Mouse (Mus musculus) forebrain, embryonic 15.5 days (tissue): Measurements from ENCODE around the gene Slc7a11. TPM values are rescaled to one million over a fixed set of nuclear protein-coding genes. Genes with fewer than 3 reads are reported as not detected.

Experiments
- ATAC-seq: fragments of 200-750 bp; cut with Nextera tagmentation; replicated peaks from 2 replicates; pipeline ENCODE4 v1.8.0; 2017; ENCODE audit warnings: mild to moderate bottlenecking, moderate TSS enrichment, moderate library complexity
- H3K27ac ChIP-seq: fragments of 300-500 bp; sonication (generic); replicated peaks from 2 replicates; pipeline ENCODE4 v1.5.1; 2015; ENCODE audit warnings: mild to moderate bottlenecking, inconsistent platforms
- H3K27me3 ChIP-seq: fragments of 300-500 bp; sonication (generic); 2 replicates; pipeline ENCODE4 v1.6.1; 2015; ENCODE audit warnings: inconsistent platforms
- H3K36me3 ChIP-seq: fragments of 300-500 bp; sonication (generic); 2 replicates; pipeline ENCODE4 v1.6.1; 2015; ENCODE audit warnings: mild to moderate bottlenecking, inconsistent platforms
- H3K4me1 ChIP-seq: fragments of 300-500 bp; sonication (generic); 2 replicates; pipeline ENCODE4 v1.6.1; 2015; ENCODE audit warnings: inconsistent platforms
- H3K4me2 ChIP-seq: fragments of 300-500 bp; sonication (generic); replicated peaks from 2 replicates; pipeline ENCODE4 v1.6.1; 2015; ENCODE audit warnings: mild to moderate bottlenecking, inconsistent platforms
- H3K4me3 ChIP-seq: fragments of 300-500 bp; sonication (generic); 2 replicates; pipeline ENCODE4 v1.5.1; 2015; ENCODE audit warnings: mild to moderate bottlenecking, inconsistent platforms
- H3K9ac ChIP-seq: fragments of 300-500 bp; sonication (generic); replicated peaks from 2 replicates; pipeline ENCODE4 v1.6.1; 2015; ENCODE audit warnings: mild to moderate bottlenecking, inconsistent platforms
- H3K9me3 ChIP-seq: fragments of 300-500 bp; sonication (generic); 2 replicates; pipeline ENCODE4 v1.6.1; 2016; ENCODE audit warnings: inconsistent platforms
- WGBS: fragments of 180-500 bp; shearing (Covaris S2); methylation state at CpG from one replicate; pipeline ENCODE4 v1.1.7; 2015; ENCODE audit warnings: mixed read lengths; 5-methylcytosine and 5-hydroxymethylcytosine counted together
- polyA plus RNA-seq: library from polyadenylated mRNA; unstranded; fragments of >200 nt; fragmentation: Nextera tagmentation; extraction: Ambion mirVana; gene quantifications from 2 replicates; pipeline ENCODE4 v1.2.1, GENCODE M21; 2015

Gene Slc7a11
- polyA plus RNA-seq, 1 experiment from 2014 or later, result 2.0 TPM

GRCm38 (mm10) chr3:50344411-50344810, 99.0 kb downstream of the Slc7a11 start:
- H3K4me1 ChIP-seq, result no peaks in the 10 kb centered on the region
- H3K27me3 ChIP-seq, result no peaks in the 10 kb centered on the region
- no peak overlapping the region for H3K4me3 ChIP-seq
- no peak for ATAC-seq
- H3K4me2 ChIP-seq, result no peak overlapping the region
- no peak overlapping the region for H3K27ac ChIP-seq
- no peaks in the 10 kb centered on the region for H3K36me3 ChIP-seq
- H3K9me3 ChIP-seq, result no peaks in the 10 kb centered on the region
- 89% methylated on average over 1 of the region's 1 CpGs for WGBS
- H3K9ac ChIP-seq, result no peak overlapping the region

- H3K4me1 ChIP-seq, result 0 out of 2 replicates have a peak, but pooled peaks cover 4% of the 10 kb centered on the region
- no peak overlapping the region for H3K4me3 ChIP-seq
- WGBS, result 43% methylated on average over 8 of the region's 8 CpGs
- H3K36me3 ChIP-seq, result no peaks in the 10 kb centered on the region
- no peak overlapping the region for H3K4me2 ChIP-seq
- ATAC-seq, result no peak
- no peak overlapping the region for H3K27ac ChIP-seq
- H3K9ac ChIP-seq, result no peak overlapping the region
- H3K27me3 ChIP-seq, result no peaks in the 10 kb centered on the region
- no peaks in the 10 kb centered on the region for H3K9me3 ChIP-seq
Observed at GRCm38 (mm10) chr3:50324524-50324923, 118.9 kb downstream of the Slc7a11 start.

GRCm38 (mm10) chr3:50323881-50324280, 119.5 kb downstream of the Slc7a11 start:
- Histone ChIP-seq H3K9ac (no peak overlapping the region), H3K4me3 (no peak overlapping the region), H3K4me2 (no peak overlapping the region), H3K9me3 (no peaks in the 10 kb centered on the region), H3K4me1 (0 out of 2 replicates have a peak, but pooled peaks cover 4% of the 10 kb centered on the region), H3K27me3 (no peaks in the 10 kb centered on the region), H3K36me3 (no peaks in the 10 kb centered on the region), H3K27ac (no peak overlapping the region)
- no peak for ATAC-seq
- 90% methylated on average over 7 of the region's 7 CpGs for WGBS

GRCm38 (mm10) chr3:50320862-50321261, 122.6 kb downstream of the Slc7a11 start:
- no peak overlapping the region for H3K4me3 ChIP-seq
- ATAC-seq, result no peak
- H3K36me3 ChIP-seq, result no peaks in the 10 kb centered on the region
- no peak overlapping the region for H3K9ac ChIP-seq
- no peaks in the 10 kb centered on the region for H3K9me3 ChIP-seq
- H3K27me3 ChIP-seq, result no peaks in the 10 kb centered on the region
- 92% methylated on average over 2 of the region's 2 CpGs for WGBS
- H3K4me1 ChIP-seq, result 0 out of 2 replicates have a peak, but pooled peaks cover 4% of the 10 kb centered on the region
- H3K27ac ChIP-seq, result no peak overlapping the region
- H3K4me2 ChIP-seq, result no peak overlapping the region

- no peak overlapping the region for H3K9ac ChIP-seq
- H3K4me2 ChIP-seq, result no peak overlapping the region
- no peak for ATAC-seq
- no peak overlapping the region for H3K27ac ChIP-seq
- whole genome bisulfite sequencing, result 69% methylated on average over 3 of the region's 3 CpGs
- H3K36me3 ChIP-seq, result no peaks in the 10 kb centered on the region
- H3K27me3 ChIP-seq, result no peaks in the 10 kb centered on the region
- H3K4me1 ChIP-seq, result no peaks in the 10 kb centered on the region
- no peaks in the 10 kb centered on the region for H3K9me3 ChIP-seq
- H3K4me3 ChIP-seq, result no peak overlapping the region
Observed at GRCm38 (mm10) chr3:50318074-50318473, 125.3 kb downstream of the Slc7a11 start.

- Histone ChIP-seq H3K27ac (no peak overlapping the region), H3K4me2 (no peak overlapping the region), H3K4me3 (no peak overlapping the region), H3K36me3 (no peaks in the 10 kb centered on the region), H3K27me3 (no peaks in the 10 kb centered on the region), H3K9me3 (no peaks in the 10 kb centered on the region), H3K4me1 (no peaks in the 10 kb centered on the region), H3K9ac (no peak overlapping the region)
- ATAC-seq, result no peak
- WGBS, result 71% methylated on average over 3 of the region's 3 CpGs
Observed at GRCm38 (mm10) chr3:50313816-50314215, 129.6 kb downstream of the Slc7a11 start.

- Histone ChIP-seq H3K27ac (no peak overlapping the region), H3K27me3 (no peaks in the 10 kb centered on the region), H3K4me1 (peaks cover 17% of the 10 kb centered on the region), H3K4me3 (no peak overlapping the region), H3K36me3 (no peaks in the 10 kb centered on the region), H3K4me2 (no peak overlapping the region), H3K9me3 (no peaks in the 10 kb centered on the region), H3K9ac (no peak overlapping the region)
- ATAC-seq, result peak; percentile 43
- WGBS, result 46% methylated on average over 14 of the region's 14 CpGs
Observed at GRCm38 (mm10) chr3:50307339-50308327, 135.8 kb downstream of the Slc7a11 start.

- no peak overlapping the region for H3K4me3 ChIP-seq
- H3K9ac ChIP-seq, result no peak overlapping the region
- H3K9me3 ChIP-seq, result no peaks in the 10 kb centered on the region
- peaks cover 19% of the 10 kb centered on the region for H3K4me1 ChIP-seq
- H3K4me2 ChIP-seq, result no peak overlapping the region
- ATAC-seq, result peak; percentile 73
- WGBS, result 33% methylated on average over 8 of the region's 8 CpGs
- no peaks in the 10 kb centered on the region for H3K27me3 ChIP-seq
- H3K36me3 ChIP-seq, result no peaks in the 10 kb centered on the region
- no peak overlapping the region for H3K27ac ChIP-seq
Observed at GRCm38 (mm10) chr3:50306334-50306733, 137.1 kb downstream of the Slc7a11 start.

GRCm38 (mm10) chr3:50304137-50304536, 139.3 kb downstream of the Slc7a11 start:
- no peak for ATAC-seq
- H3K36me3 ChIP-seq, result no peaks in the 10 kb centered on the region
- no peak overlapping the region for H3K4me3 ChIP-seq
- no peak overlapping the region for H3K4me2 ChIP-seq
- no peak overlapping the region for H3K9ac ChIP-seq
- H3K27ac ChIP-seq, result no peak overlapping the region
- H3K4me1 ChIP-seq, result peaks cover 30% of the 10 kb centered on the region
- H3K9me3 ChIP-seq, result no peaks in the 10 kb centered on the region
- no peaks in the 10 kb centered on the region for H3K27me3 ChIP-seq
- 55% methylated on average over 4 of the region's 4 CpGs for WGBS

- no peak overlapping the region for H3K9ac ChIP-seq
- ATAC-seq, result no peak
- no peaks in the 10 kb centered on the region for H3K27me3 ChIP-seq
- no peak overlapping the region for H3K27ac ChIP-seq
- no peak overlapping the region for H3K4me2 ChIP-seq
- H3K9me3 ChIP-seq, result no peaks in the 10 kb centered on the region
- H3K4me3 ChIP-seq, result no peak overlapping the region
- H3K36me3 ChIP-seq, result no peaks in the 10 kb centered on the region
- 73% methylated on average over 6 of the region's 6 CpGs for WGBS
- H3K4me1 ChIP-seq, result peaks cover 25% of the 10 kb centered on the region
Observed at GRCm38 (mm10) chr3:50302648-50303047, 140.8 kb downstream of the Slc7a11 start.

- Histone ChIP-seq H3K4me1 (peaks cover 16% of the 10 kb centered on the region), H3K27ac (peak overlapping the region; percentile 73), H3K4me2 (no peak overlapping the region), H3K36me3 (no peaks in the 10 kb centered on the region), H3K4me3 (no peak overlapping the region), H3K9ac (no peak overlapping the region), H3K27me3 (no peaks in the 10 kb centered on the region), H3K9me3 (no peaks in the 10 kb centered on the region)
- WGBS, result 6% methylated on average over 4 of the region's 4 CpGs
- ATAC-seq, result peak; percentile 86
Observed at GRCm38 (mm10) chr3:50300952-50301303, 142.5 kb downstream of the Slc7a11 start.

- H3K4me3 ChIP-seq, result peak overlapping the region; percentile 5; the same call in 1 of the 2 replicates
- 0 out of 2 replicates have a peak overlapping the region, but pooled peaks have one; percentile 23 for H3K9ac ChIP-seq
- 22% methylated on average over 17 of the region's 17 CpGs for WGBS
Observed at GRCm38 (mm10) chr3:50300002-50300951, 143.1 kb downstream of the Slc7a11 start.

More at GRCm38 (mm10) chr3:50300002-50300951, 143.1 kb downstream of the Slc7a11 start:
- peak; percentile 89 for ATAC-seq
- peak overlapping the region; percentile 37 for H3K4me2 ChIP-seq
- H3K27ac ChIP-seq, result peak overlapping the region; percentile 73
- no peaks in the 10 kb centered on the region for H3K36me3 ChIP-seq
- peaks cover 14% of the 10 kb centered on the region for H3K4me1 ChIP-seq
- no peaks in the 10 kb centered on the region for H3K27me3 ChIP-seq
- H3K9me3 ChIP-seq, result no peaks in the 10 kb centered on the region
